Mouse (Mus musculus) G1E (cell line): ENCODE results near the gene Klf13. TPM values are rescaled to one million over a fixed set of nuclear protein-coding genes. Genes with fewer than 3 reads are reported as not detected.

Experiments used
- ATAC-seq: 2 replicates; pipeline ENCODE4 v1.8.0; 2016; ENCODE audit warnings: mild to moderate bottlenecking; ENCODE audit not compliant: insufficient number of reproducible peaks, poor library complexity, low FRiP score, severe bottlenecking; ENCODE audit errors: extremely low read depth
- DNase-seq: peaks from one replicate; pipeline ENCODE4 v3.0.0; 2012; ENCODE audit warnings: low spot score
- H3K27me3 ChIP-seq: 2 replicates; pipeline ENCODE4 v1.6.1; 2012; ENCODE audit warnings: mild to moderate bottlenecking, low read length, inconsistent platforms; ENCODE audit not compliant: insufficient read depth
- H3K36me3 ChIP-seq: replicated peaks from 2 replicates; pipeline ENCODE3; 2012; ENCODE audit warnings: mild to moderate bottlenecking, inconsistent platforms
- H3K4me1 ChIP-seq: 2 replicates; pipeline ENCODE4 v1.6.1; 2012; ENCODE audit warnings: low read depth, low read length, inconsistent platforms, mixed read lengths; ENCODE audit not compliant: insufficient read depth
- H3K4me3 ChIP-seq: 2 replicates; pipeline ENCODE4 v1.5.1; 2012; ENCODE audit warnings: low read depth, mild to moderate bottlenecking, inconsistent platforms, low read length, moderate library complexity, mixed read lengths
- H3K9me3 ChIP-seq: replicated peaks from 2 replicates; pipeline ENCODE4 v1.6.1; 2012; ENCODE audit warnings: inconsistent platforms
- CTCF ChIP-seq: IDR thresholded peaks from 2 replicates; pipeline ENCODE4 v1.5.1; 2012; ENCODE audit warnings: low read depth, low read length, inconsistent platforms, mixed read lengths
- GATA1 ChIP-seq: IDR thresholded peaks from 2 replicates; pipeline ENCODE4 v1.6.1; 2012; ENCODE audit warnings: borderline replicate concordance, low read length, inconsistent platforms, mixed read lengths
- GATA2 ChIP-seq: IDR thresholded peaks from 2 replicates; pipeline ENCODE4 v1.6.1; 2012; ENCODE audit warnings: low read depth, low read length, inconsistent platforms, borderline replicate concordance
- POLR2AphosphoS5 ChIP-seq: IDR thresholded peaks from 2 replicates; pipeline ENCODE4 v1.6.1; 2012; ENCODE audit warnings: low read depth, low read length, inconsistent platforms; ENCODE audit not compliant: insufficient replicate concordance
- TAL1 ChIP-seq: conservative IDR thresholded peaks from 2 replicates; pipeline ENCODE4 v1.6.1; 2012; ENCODE audit warnings: low read depth, low read length, inconsistent platforms, mixed read lengths
- polyA plus RNA-seq: library from polyadenylated mRNA; stranded (reverse); fragments of >175 nt; gene quantifications from 2 replicates; pipeline ENCODE4 v1.2.3, GENCODE M21; 2012
- total RNA-seq, 2 experiments: library from RNA; stranded (forward) in 1 of 2; stranded (reverse) in 1 of 2; fragments of 200-1000 nt in 1 of 2; fragments of >200 nt in 1 of 2; fragmentation: Nextera tagmentation in 1 of 2; gene quantifications; 2 replicates each; pipeline ENCODE4 v1.2.3; 2014 to 2017

The Klf13 gene
- total and polyA plus RNA-seq, 3 experiments: 14.6 to 89.5 (median 68.1) TPM

DNA sequence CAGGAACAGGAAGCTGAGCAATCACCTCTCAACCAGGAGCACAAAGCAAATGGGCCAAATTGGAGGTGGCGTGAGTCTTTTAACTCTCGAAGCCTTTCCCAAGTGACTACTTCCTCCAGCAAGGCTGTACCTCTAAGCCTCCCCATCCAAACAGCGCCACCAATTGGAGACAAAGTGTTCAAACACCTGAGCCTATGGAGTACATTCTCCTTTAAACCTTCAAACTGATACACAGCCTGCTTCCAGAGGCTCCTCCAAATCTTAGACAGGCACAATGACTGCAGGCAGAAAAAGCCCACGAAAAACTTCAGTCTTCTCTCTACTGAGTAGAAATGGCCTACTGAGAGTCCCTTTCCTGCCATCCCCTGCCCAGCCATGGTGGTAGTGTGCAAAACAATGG, 38.9 kb upstream of the Klf13 start:
- H3K27me3 ChIP-seq: no peaks in the 10 kb centered on the region
- H3K4me3 ChIP-seq: no peak overlapping the region
- H3K4me1 ChIP-seq: peaks cover 31% of the 10 kb centered on the region
- TF ChIP-seq TAL1: no peak
- no peak for TF ChIP-seq GATA1
- no peak for TF ChIP-seq GATA2
- TF ChIP-seq CTCF: no peak
- TF ChIP-seq POLR2AphosphoS5: no peak
- ATAC-seq (no peak), DNase-seq (no peak)
- H3K36me3 ChIP-seq: no peaks in the 10 kb centered on the region
- peaks cover 6% of the 10 kb centered on the region for H3K9me3 ChIP-seq

- Histone ChIP-seq H3K27me3 (peaks cover 27% of the 10 kb centered on the region), H3K36me3 (no peaks in the 10 kb centered on the region), H3K9me3 (no peaks in the 10 kb centered on the region), H3K4me1 (peaks cover 43% of the 10 kb centered on the region), H3K4me3 (no peak overlapping the region)
- DNase-seq (no peak), ATAC-seq (no peak)
- no peak for TF ChIP-seq TAL1
- TF ChIP-seq CTCF: no peak
- TF ChIP-seq POLR2AphosphoS5: no peak
- TF ChIP-seq GATA1: no peak
- no peak for TF ChIP-seq GATA2
Observed at GRCm38 (mm10) chr7:63970986-63971385, 32.3 kb upstream of the Klf13 start.

DNA sequence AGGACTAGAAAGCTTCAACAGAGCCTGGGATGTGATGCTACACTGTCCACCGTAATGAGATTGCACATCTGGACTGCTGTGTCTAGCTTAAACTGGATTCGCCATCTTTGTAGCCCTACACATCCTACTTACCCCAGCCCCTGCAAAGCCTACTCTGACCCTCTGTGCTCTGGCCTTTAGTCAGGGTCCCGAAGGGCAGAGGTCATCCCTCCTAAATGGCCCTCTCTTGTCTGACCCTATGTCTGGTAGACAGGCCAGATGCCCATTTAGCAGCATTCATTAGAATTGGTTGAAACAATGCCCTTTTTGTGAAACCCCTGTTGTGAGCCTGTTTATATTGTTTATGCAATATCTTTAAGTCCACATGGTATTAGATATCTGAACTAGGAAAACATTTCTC, 31.2 kb upstream of the Klf13 start:
- DNase-seq (no peak), ATAC-seq (no peak)
- H3K4me3 ChIP-seq: no peak overlapping the region
- H3K36me3 ChIP-seq: no peaks in the 10 kb centered on the region
- TF ChIP-seq GATA2: no peak
- H3K9me3 ChIP-seq: no peaks in the 10 kb centered on the region
- peaks cover 50% of the 10 kb centered on the region for H3K4me1 ChIP-seq
- peaks cover 34% of the 10 kb centered on the region for H3K27me3 ChIP-seq

GRCm38 (mm10) chr7:63965635-63966418, 27.1 kb upstream of the Klf13 start:
- ATAC-seq (no peak), DNase-seq (no peak)
- no peak for TF ChIP-seq CTCF
- TF ChIP-seq GATA1: no peak
- Histone ChIP-seq H3K36me3 (no peaks in the 10 kb centered on the region), H3K4me1 (peaks cover 37% of the 10 kb centered on the region), H3K27me3 (peaks cover 45% of the 10 kb centered on the region), H3K9me3 (no peaks in the 10 kb centered on the region), H3K4me3 (no peak overlapping the region)

DNA sequence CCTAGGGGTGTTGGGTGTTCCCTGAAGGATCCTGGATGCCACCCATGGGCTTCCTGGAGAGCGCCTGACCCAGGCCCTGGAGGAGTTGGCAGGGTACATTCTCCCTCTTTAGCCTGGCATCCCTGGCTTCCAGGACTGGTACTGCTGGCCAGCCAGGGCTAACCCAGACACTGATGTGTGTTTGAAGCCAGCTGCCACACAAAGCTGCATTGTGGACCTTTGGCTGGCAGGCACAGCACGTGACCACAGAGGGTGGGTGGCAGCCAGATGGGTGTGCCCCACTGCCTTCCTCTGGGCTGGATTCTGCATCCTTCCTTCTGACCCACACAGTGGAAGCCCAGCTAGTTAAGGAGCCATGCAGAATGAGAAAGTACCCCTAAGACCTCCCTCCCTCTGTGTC, 26.4 kb upstream of the Klf13 start:
- no peak; the same call in 1 of the 2 replicates for ATAC-seq
- no peaks in the 10 kb centered on the region for H3K36me3 ChIP-seq
- peaks cover 37% of the 10 kb centered on the region for H3K4me1 ChIP-seq
- DNase-seq: no peak
- peaks cover 48% of the 10 kb centered on the region for H3K27me3 ChIP-seq
- H3K4me3 ChIP-seq: no peak overlapping the region
- peaks cover 4% of the 10 kb centered on the region; the same call in 1 of the 2 replicates for H3K9me3 ChIP-seq
- TF ChIP-seq TAL1: no peak
- TF ChIP-seq POLR2AphosphoS5: no peak
- TF ChIP-seq GATA2: no peak
- TF ChIP-seq GATA1: no peak

- Histone ChIP-seq H3K9me3 (peaks cover 4% of the 10 kb centered on the region; the same call in 1 of the 2 replicates), H3K36me3 (no peaks in the 10 kb centered on the region), H3K4me1 (peaks cover 36% of the 10 kb centered on the region), H3K27me3 (peaks cover 42% of the 10 kb centered on the region), H3K4me3 (no peak overlapping the region)
- TF ChIP-seq GATA1 (no peak), POLR2AphosphoS5 (no peak), CTCF (no peak), TAL1 (no peak), GATA2 (no peak)
- DNase-seq (no peak), ATAC-seq (no peak)
Observed at GRCm38 (mm10) chr7:63964121-63964520, 25.4 kb upstream of the Klf13 start.

DNA sequence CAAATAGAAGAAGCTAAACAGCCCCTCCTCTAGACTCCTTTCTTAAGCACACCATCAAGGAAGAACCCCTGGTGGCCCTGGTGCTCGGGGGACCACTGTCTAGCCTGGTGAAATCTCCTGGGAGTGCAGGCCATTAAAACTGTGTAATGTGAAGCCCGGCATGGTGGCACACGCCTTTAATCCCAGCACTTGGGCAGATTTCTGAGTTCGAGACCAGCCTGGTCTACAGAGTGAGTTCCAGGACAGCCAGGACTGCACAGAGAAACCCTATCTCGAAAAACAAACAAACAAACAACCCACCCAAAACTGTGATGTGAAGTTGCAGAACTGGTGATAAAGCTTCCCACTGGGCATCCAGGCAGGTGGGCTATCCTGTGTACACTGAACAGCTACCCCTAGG, 24.9 kb upstream of the Klf13 start:
- peaks cover 38% of the 10 kb centered on the region for H3K4me1 ChIP-seq
- peaks cover 44% of the 10 kb centered on the region for H3K27me3 ChIP-seq
- no peak for ATAC-seq
- peaks cover 4% of the 10 kb centered on the region; the same call in 1 of the 2 replicates for H3K9me3 ChIP-seq
- H3K4me3 ChIP-seq: no peak overlapping the region
- no peak for DNase-seq
- no peaks in the 10 kb centered on the region for H3K36me3 ChIP-seq
- TF ChIP-seq CTCF: no peak
